Mouse (Mus musculus) stomach, postnatal 0 days (tissue): ENCODE measurements around the gene Stx4a.

Experiments
- CTCF ChIP-seq: IDR thresholded peaks from 2 replicates; pipeline ENCODE4 v1.5.1; 2016; ENCODE audit warnings: antibody characterized with exemption, low read depth, mild to moderate bottlenecking, moderate library complexity
- EP300 ChIP-seq: optimal IDR thresholded peaks from 2 replicates; pipeline ENCODE3; 2016; ENCODE audit warnings: antibody characterized with exemption

DNA sequence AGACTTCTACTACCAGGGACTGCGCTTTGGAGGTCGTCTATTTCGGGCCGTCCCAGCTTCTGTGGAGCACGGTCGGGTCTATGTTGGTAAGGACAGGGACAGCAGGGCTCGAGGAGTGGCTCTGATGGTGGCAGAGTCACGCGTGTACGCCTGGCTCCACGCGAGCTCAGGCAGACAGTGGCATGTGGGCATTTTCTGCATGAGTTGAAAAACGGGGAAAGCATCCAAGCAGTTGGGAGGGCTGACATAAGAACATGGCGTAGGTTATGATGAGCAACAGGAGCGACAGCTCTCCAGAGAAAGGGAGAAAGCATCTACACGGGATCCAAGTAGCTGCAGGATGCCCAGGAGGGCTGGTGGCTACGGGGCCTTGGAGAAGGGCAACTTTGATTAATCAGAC lies 21.8 kb upstream of the Stx4a start:
- TF ChIP-seq CTCF (no peak), EP300 (no peak)
